Comparison of ENCODE assay signal across 3 mouse cellular contexts in the genomic region with DNA sequence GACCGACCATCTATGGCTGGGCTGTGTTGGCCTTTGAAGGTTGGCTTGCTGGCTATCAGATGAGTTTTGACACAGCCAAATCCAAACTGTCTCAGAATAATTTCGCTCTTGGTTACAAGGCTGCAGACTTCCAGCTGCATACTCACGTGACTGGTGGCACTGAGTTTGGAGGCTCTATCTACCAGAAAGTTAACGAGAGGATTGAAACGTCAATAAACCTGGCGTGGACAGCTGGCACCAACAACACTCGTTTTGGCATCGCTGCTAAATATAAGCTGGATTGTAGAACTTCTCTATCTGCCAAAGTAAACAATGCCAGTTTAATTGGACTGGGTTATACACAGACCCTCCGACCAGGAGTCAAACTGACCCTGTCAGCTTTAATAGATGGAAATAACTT.
DNase-seq lines count a peak whose midpoint lies in the region; TF ChIP-seq lines count a peak whose summit lies in the region.
"Not testable (repeated sequence)": the region's sequence is repeated elsewhere in the genome, so short reads cannot be mapped to it uniquely, and the experiment has no call there.

No protein-coding gene starts in this region.

- DNase-seq in adrenal gland, postnatal 10 days: peak; percentile 30
- DNase-seq in kidney, adult 2 months: peak; percentile 28
- DNase-seq in liver, adult 2 months (ENCODE audit: extremely low read depth, low read depth, low spot score): peak; percentile 97

- TF ChIP-seq CTCF in kidney, adult 2 months (conservative IDR thresholded peaks at IDR 0.05; ENCODE audit: insufficient read depth, insufficient read length, low read depth, low read length); liver, adult 2 months (IDR thresholded peaks at IDR 0.05; ENCODE audit: low read depth, low read length): not testable (repeated sequence)

- not testable (repeated sequence) for H3K9ac ChIP-seq in liver, adult 2 months (ENCODE audit: low read depth, low read length)

- not testable (repeated sequence) for TF ChIP-seq POLR2A in kidney, adult 2 months (IDR thresholded peaks at IDR 0.05; ENCODE audit: low read depth, low read length); liver, adult 2 months (IDR thresholded peaks at IDR 0.05; ENCODE audit: extremely low read depth, insufficient read depth, low read length)

- not testable (repeated sequence) for H3K27me3 ChIP-seq in kidney, adult 2 months (replicated peaks; ENCODE audit: control insufficient read depth, insufficient read depth, low read length); liver, adult 2 months (ENCODE audit: control insufficient read depth, insufficient read depth, low read length)

- not testable (repeated sequence) for H3K4me3 ChIP-seq in kidney, adult 2 months (ENCODE audit: insufficient read depth, low read depth, low read length); liver, adult 2 months (ENCODE audit: insufficient read depth, low read depth, low read length)

- WGBS in kidney, adult 2 months: 76% methylated on average over 9 of the region's 9 CpGs
- WGBS in liver, adult 2 months: 19% methylated on average over 9 of the region's 9 CpGs

- not testable (repeated sequence) for H3K36me3 ChIP-seq in kidney, adult 2 months (ENCODE audit: control insufficient read depth, insufficient read depth, low read length); liver, adult 2 months (ENCODE audit: control insufficient read depth, insufficient read depth, low read length)

- not testable (repeated sequence) for H3K79me2 ChIP-seq in liver, adult 2 months (ENCODE audit: control insufficient read depth, insufficient read depth, low read length)

- not testable (repeated sequence) for H3K4me1 ChIP-seq in kidney, adult 2 months (ENCODE audit: control insufficient read depth, insufficient read depth, low read length)
- H3K4me1 ChIP-seq in liver, adult 2 months (ENCODE audit: control insufficient read depth, insufficient read depth, low read length): peaks cover 18% of the 10 kb centered on the region

- H3K27ac ChIP-seq in kidney, adult 2 months (ENCODE audit: insufficient read depth, low read depth, low read length); liver, adult 2 months (replicated peaks; ENCODE audit: insufficient read depth, low read depth, low read length): not testable (repeated sequence)

Comparison
In these comparisons a context has a peak if more than half of its experiments do, and no peak if none do; other contexts are left out.
1. DNase-seq: peak in every context shown above with its lines; median percentile 97 in liver, adult 2 months; 30 in adrenal gland, postnatal 10 days; 28 in kidney, adult 2 months.